Mouse (Mus musculus) midbrain, postnatal 0 days (tissue): ENCODE measurements around the gene Kalrn. TPM values are rescaled to one million over a fixed set of nuclear protein-coding genes. Genes with fewer than 3 reads are reported as not detected.

Source experiments
- ATAC-seq: fragments of 200-750 bp; cut with Nextera tagmentation; 2 replicates; pipeline ENCODE4 v1.8.0; 2017; ENCODE audit warnings: moderate number of reproducible peaks, mild to moderate bottlenecking, moderate TSS enrichment, moderate library complexity; ENCODE audit not compliant: low FRiP score
- DNase-seq: peaks from one replicate; pipeline ENCODE4 v3.0.0-alpha.2; 2015; ENCODE audit warnings: low spot score
- H3K27ac ChIP-seq: fragments of 300-500 bp; sonication (generic); 2 replicates; pipeline ENCODE4 v1.5.1; 2014; ENCODE audit warnings: low read depth, mild to moderate bottlenecking, low read length, mixed read lengths
- H3K27me3 ChIP-seq: fragments of 300-500 bp; sonication (generic); 2 replicates; pipeline ENCODE4 v1.6.1; 2014; ENCODE audit warnings: low read length, control low read depth, mixed read lengths; ENCODE audit not compliant: insufficient read depth
- H3K36me3 ChIP-seq: fragments of 300-500 bp; sonication (generic); 2 replicates; pipeline ENCODE4 v1.6.1; 2014; ENCODE audit warnings: low read length, control low read depth, mixed read lengths; ENCODE audit not compliant: insufficient read depth
- H3K4me1 ChIP-seq: fragments of 300-500 bp; sonication (generic); 2 replicates; pipeline ENCODE4 v1.6.1; 2014; ENCODE audit warnings: mild to moderate bottlenecking, control low read depth, antibody characterized with exemption, low read length, mixed read lengths; ENCODE audit not compliant: insufficient read depth
- H3K4me2 ChIP-seq: fragments of 300-500 bp; sonication (generic); 2 replicates; pipeline ENCODE4 v1.6.1; 2014; ENCODE audit warnings: low read depth, mild to moderate bottlenecking, low read length, mixed read lengths; ENCODE audit not compliant: poor library complexity, severe bottlenecking
- H3K4me3 ChIP-seq: fragments of 300-500 bp; sonication (generic); 2 replicates; pipeline ENCODE4 v1.5.1; 2014; ENCODE audit warnings: low read depth, mild to moderate bottlenecking, low read length, moderate library complexity
- H3K9ac ChIP-seq: fragments of 300-500 bp; sonication (generic); replicated peaks from 2 replicates; pipeline ENCODE4 v1.6.1; 2014; ENCODE audit warnings: mild to moderate bottlenecking, low read length, moderate library complexity, mixed read lengths; ENCODE audit not compliant: poor library complexity, severe bottlenecking
- H3K9me3 ChIP-seq: fragments of 300-500 bp; sonication (generic); 2 replicates; pipeline ENCODE4 v1.6.1; 2016; ENCODE audit warnings: low read length, control low read depth
- CTCF ChIP-seq: IDR thresholded peaks from 2 replicates; pipeline ENCODE4 v1.5.1; 2016; ENCODE audit warnings: antibody characterized with exemption, mild to moderate bottlenecking
- WGBS: fragments of 180-500 bp; shearing (Covaris S2); extraction: QIAGEN DNeasy Blood & Tissue Kit; methylation state at CpG from one replicate; pipeline ENCODE4 v1.1.7; 2014; 5-methylcytosine and 5-hydroxymethylcytosine counted together
- polyA plus RNA-seq: library from polyadenylated mRNA; unstranded; fragments of >200 nt; fragmentation: Nextera tagmentation; extraction: Ambion mirVana; gene quantifications from 2 replicates; pipeline ENCODE4 v1.2.1, GENCODE M21; 2015
- total RNA-seq: library from RNA; depleted of rRNA; stranded (reverse); fragments of >200 nt; gene quantifications from 2 replicates; pipeline ENCODE4 v1.2.3, GENCODE M21; 2014

The Kalrn gene
- total and polyA plus RNA-seq, 2 experiments from 2014 or later = 23.6 to 128 TPM

DNA sequence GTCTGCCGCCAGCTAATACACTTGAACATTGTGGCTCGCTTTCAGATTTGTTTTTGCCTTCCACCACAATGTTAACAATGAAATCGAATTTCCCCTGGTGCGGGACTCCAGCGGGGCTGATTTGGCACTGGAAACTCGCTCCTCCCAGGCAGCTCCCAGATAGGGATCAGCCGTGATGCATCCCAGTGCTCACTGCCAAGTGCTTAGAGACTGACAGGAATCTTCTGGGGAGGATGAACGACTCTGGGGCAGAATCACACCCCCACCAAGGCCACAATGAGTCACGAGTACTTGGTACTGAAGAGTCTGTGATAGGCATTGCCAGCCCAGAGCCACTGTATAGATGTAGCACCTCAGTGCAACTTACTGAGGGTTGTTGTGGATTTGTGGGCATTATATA is 410.2 kb downstream of the Kalrn start:
- DNase-seq = no peak
- Histone ChIP-seq H3K27me3 (no peaks in the 10 kb centered on the region), H3K36me3 (peaks cover 3% of the 10 kb centered on the region; the same call in 1 of the 2 replicates), H3K9me3 (no peaks in the 10 kb centered on the region), H3K27ac (no peak overlapping the region), H3K4me2 (no peak overlapping the region), H3K4me3 (no peak overlapping the region), H3K9ac (no peak overlapping the region), H3K4me1 (0 out of 2 replicates have a peak, but pooled peaks cover 4% of the 10 kb centered on the region)
- 58% methylated on average over 9 of the region's 9 CpGs for WGBS
- ATAC-seq = no peak
- no peak for TF ChIP-seq CTCF

DNA sequence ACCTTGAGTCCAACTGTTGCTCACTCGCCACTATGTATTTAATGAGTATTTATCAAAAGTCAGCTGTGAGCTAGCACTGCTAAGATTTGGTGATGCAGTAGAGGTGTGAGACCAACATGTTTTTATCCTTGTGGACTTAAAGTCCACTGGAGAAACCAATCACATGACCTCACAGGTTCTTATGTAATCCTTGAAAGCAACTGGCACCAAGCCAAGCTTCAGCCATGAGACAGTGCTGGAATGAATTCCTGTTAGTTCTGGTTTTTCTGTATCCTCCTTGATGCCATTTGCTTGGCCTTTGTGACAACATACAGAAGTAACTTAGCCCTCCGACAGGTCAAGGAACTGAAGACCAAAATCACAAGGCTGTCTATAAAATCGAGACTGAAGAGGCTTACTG is 413.8 kb downstream of the Kalrn start:
- Histone ChIP-seq H3K9me3 (no peaks in the 10 kb centered on the region), H3K4me2 (no peak overlapping the region), H3K27me3 (no peaks in the 10 kb centered on the region), H3K27ac (no peak overlapping the region), H3K9ac (no peak overlapping the region), H3K4me3 (no peak overlapping the region), H3K4me1 (no peaks in the 10 kb centered on the region), H3K36me3 (no peaks in the 10 kb centered on the region; the same call in 1 of the 2 replicates)
- 90% methylated on average over 3 of the region's 3 CpGs for WGBS
- no peak for TF ChIP-seq CTCF
- ATAC-seq = no peak
- DNase-seq = no peak

DNA sequence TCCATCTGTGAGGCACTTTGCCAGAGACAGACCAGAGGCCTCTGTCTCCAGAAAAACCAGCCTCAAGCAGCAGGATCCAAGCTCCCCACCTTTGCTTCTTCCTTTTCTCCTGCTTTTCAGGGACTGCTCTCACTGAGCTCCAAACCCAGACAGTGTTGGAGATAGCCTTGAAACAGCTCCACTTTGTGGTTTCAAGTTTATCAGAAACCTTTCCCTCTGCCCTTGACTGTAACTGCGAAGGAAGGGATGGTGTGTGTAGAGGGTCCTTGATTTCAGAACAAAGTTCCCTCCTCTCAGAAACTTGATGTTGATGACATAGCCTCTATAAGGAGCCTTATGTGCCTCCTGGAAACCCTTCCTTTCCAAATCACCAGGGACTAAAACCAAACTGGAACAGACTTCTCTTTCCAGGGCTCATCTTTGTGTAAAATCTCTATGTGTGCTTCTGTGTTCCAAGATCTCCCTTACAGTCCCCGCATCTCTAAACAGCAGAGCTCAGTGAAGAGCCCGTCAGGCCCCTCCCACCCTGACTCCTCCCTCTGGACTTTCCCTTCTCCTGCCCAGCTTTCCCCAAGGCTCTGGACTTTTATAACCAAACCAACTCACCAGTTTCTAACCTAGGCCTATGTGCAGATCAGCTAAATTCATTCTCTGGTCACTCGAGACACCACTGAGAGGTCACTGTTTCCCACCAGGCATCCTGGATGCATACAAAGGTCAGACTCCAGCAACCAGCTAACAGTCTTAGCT is 415.8 kb downstream of the Kalrn start:
- H3K36me3 ChIP-seq = no peaks in the 10 kb centered on the region; the same call in 1 of the 2 replicates
- H3K4me1 ChIP-seq = no peaks in the 10 kb centered on the region
- TF ChIP-seq CTCF = no peak
- no peaks in the 10 kb centered on the region for H3K9me3 ChIP-seq
- no peak overlapping the region for H3K4me2 ChIP-seq
- H3K27ac ChIP-seq = no peak overlapping the region
- no peak for ATAC-seq
- no peak overlapping the region for H3K9ac ChIP-seq
- no peaks in the 10 kb centered on the region for H3K27me3 ChIP-seq
- 61% methylated on average over 4 of the region's 4 CpGs for WGBS
- no peak overlapping the region for H3K4me3 ChIP-seq
- no peak for DNase-seq

GRCm38 (mm10) chr16:34155696-34156095 is 417.6 kb downstream of the Kalrn start:
- DNase-seq (no peak), ATAC-seq (no peak)
- H3K4me2 ChIP-seq = no peak overlapping the region
- no peak overlapping the region for H3K27ac ChIP-seq
- no peaks in the 10 kb centered on the region for H3K27me3 ChIP-seq
- no peak for TF ChIP-seq CTCF
- H3K4me1 ChIP-seq = no peaks in the 10 kb centered on the region; the same call in 1 of the 2 replicates
- H3K36me3 ChIP-seq = no peaks in the 10 kb centered on the region
- 85% methylated on average over 3 of the region's 3 CpGs for WGBS
- H3K4me3 ChIP-seq = no peak overlapping the region
- H3K9ac ChIP-seq = no peak overlapping the region
- H3K9me3 ChIP-seq = no peaks in the 10 kb centered on the region

GRCm38 (mm10) chr16:34154903-34155302 is 418.4 kb downstream of the Kalrn start:
- H3K27ac ChIP-seq = no peak overlapping the region
- H3K4me2 ChIP-seq = no peak overlapping the region
- H3K27me3 ChIP-seq = no peaks in the 10 kb centered on the region
- 85% methylated on average over 3 of the region's 3 CpGs for WGBS
- no peak for DNase-seq
- H3K36me3 ChIP-seq = no peaks in the 10 kb centered on the region
- H3K4me1 ChIP-seq = no peaks in the 10 kb centered on the region; the same call in 1 of the 2 replicates
- no peak overlapping the region for H3K4me3 ChIP-seq
- no peak for ATAC-seq
- H3K9me3 ChIP-seq = no peaks in the 10 kb centered on the region
- no peak for TF ChIP-seq CTCF
- H3K9ac ChIP-seq = no peak overlapping the region

- TF ChIP-seq CTCF = no peak
- ATAC-seq = no peak
- no peak for DNase-seq
- 67% methylated on average over 3 of the region's 3 CpGs for WGBS
- Histone ChIP-seq H3K4me2 (no peak overlapping the region), H3K4me1 (no peaks in the 10 kb centered on the region; the same call in 1 of the 2 replicates), H3K27ac (no peak overlapping the region), H3K27me3 (no peaks in the 10 kb centered on the region), H3K36me3 (no peaks in the 10 kb centered on the region), H3K4me3 (no peak overlapping the region), H3K9ac (no peak overlapping the region), H3K9me3 (no peaks in the 10 kb centered on the region)
Measured at GRCm38 (mm10) chr16:34151528-34152071, 421.7 kb downstream of the Kalrn start.
